Mouse (Mus musculus): ENCODE data around the gene Plekhg5. TPM values are rescaled to one million over a fixed set of nuclear protein-coding genes. Genes with fewer than 3 reads are reported as not detected.
A peak's percentile ranks its signal among the peaks of the same experiment; 100 is the strongest.

The Plekhg5 gene
- polyA plus RNA-seq, 1 experiment from 2014 or later: 13.8 TPM

- Histone ChIP-seq H3K36me3 (ENCODE audit: control insufficient read depth, insufficient read depth, low read length) (no peaks in the 10 kb centered on the region), H3K4me1 (ENCODE audit: control insufficient read depth, insufficient read depth, low read depth, low read length) (peaks cover 25% of the 10 kb centered on the region), H3K27me3 (replicated peaks; ENCODE audit: control insufficient read depth, insufficient read depth, low read length) (no peaks in the 10 kb centered on the region), H3K4me2 (ENCODE audit: low read length) (no peak overlapping the region), H3K9ac (ENCODE audit: low read depth, low read length) (no peak overlapping the region), H3K27ac (ENCODE audit: low read depth, low read length) (no peak overlapping the region), H3K9me3 (ENCODE audit: control insufficient read depth, low read length) (no peaks in the 10 kb centered on the region), H3K4me3 (ENCODE audit: low read length) (no peak overlapping the region)
- 80% methylated on average over 9 of the region's 9 CpGs for WGBS
- no peak for ATAC-seq
These were observed 17.9 kb downstream of the Plekhg5 start for GRCm38 (mm10) chr4:152090191-152090590.

- Histone ChIP-seq H3K27ac (ENCODE audit: low read depth, low read length) (no peak overlapping the region), H3K9ac (ENCODE audit: low read depth, low read length) (0 out of 2 replicates have a peak overlapping the region, but pooled peaks have one; percentile 19), H3K4me1 (ENCODE audit: control insufficient read depth, insufficient read depth, low read depth, low read length) (peaks cover 11% of the 10 kb centered on the region), H3K27me3 (replicated peaks; ENCODE audit: control insufficient read depth, insufficient read depth, low read length) (no peaks in the 10 kb centered on the region), H3K36me3 (ENCODE audit: control insufficient read depth, insufficient read depth, low read length) (no peaks in the 10 kb centered on the region), H3K9me3 (ENCODE audit: control insufficient read depth, low read length) (no peaks in the 10 kb centered on the region), H3K4me3 (ENCODE audit: low read length) (no peak overlapping the region), H3K4me2 (ENCODE audit: low read length) (no peak overlapping the region)
- 47% methylated on average over 8 of the region's 8 CpGs for WGBS
- no peak for ATAC-seq
These were observed 20.5 kb downstream of the Plekhg5 start for GRCm38 (mm10) chr4:152092751-152093293.

GRCm38 (mm10) chr4:152094233-152094632 is 21.9 kb downstream of the Plekhg5 start:
- ATAC-seq: no peak
- Histone ChIP-seq H3K36me3 (ENCODE audit: control insufficient read depth, insufficient read depth, low read length) (no peaks in the 10 kb centered on the region), H3K4me3 (ENCODE audit: low read length) (no peak overlapping the region), H3K9ac (ENCODE audit: low read depth, low read length) (no peak overlapping the region), H3K27me3 (replicated peaks; ENCODE audit: control insufficient read depth, insufficient read depth, low read length) (no peaks in the 10 kb centered on the region), H3K27ac (ENCODE audit: low read depth, low read length) (no peak overlapping the region), H3K4me2 (ENCODE audit: low read length) (no peak overlapping the region), H3K9me3 (ENCODE audit: control insufficient read depth, low read length) (no peaks in the 10 kb centered on the region), H3K4me1 (ENCODE audit: control insufficient read depth, insufficient read depth, low read depth, low read length) (no peaks in the 10 kb centered on the region)
- WGBS: 85% methylated on average over 12 of the region's 12 CpGs

- H3K27ac ChIP-seq (ENCODE audit: low read depth, low read length): no peak overlapping the region
These were observed 23.9 kb downstream of the Plekhg5 start for GRCm38 (mm10) chr4:152095937-152096910.

GRCm38 (mm10) chr4:152096927-152097326 is 24.6 kb downstream of the Plekhg5 start:
- Histone ChIP-seq H3K9ac (ENCODE audit: low read depth, low read length) (peak overlapping the region; percentile 29; the same call in 1 of the 2 replicates), H3K27ac (ENCODE audit: low read depth, low read length) (no peak overlapping the region)
- WGBS: 54% methylated on average over 6 of the region's 6 CpGs

More at GRCm38 (mm10) chr4:152095937-152096910, 23.9 kb downstream of the Plekhg5 start:
- H3K9ac ChIP-seq (ENCODE audit: low read depth, low read length): peak overlapping the region; percentile 29; the same call in 1 of the 2 replicates
- H3K4me3 ChIP-seq (ENCODE audit: low read length): peak overlapping the region; percentile 18; the same call in 1 of the 2 replicates
- no peaks in the 10 kb centered on the region for H3K9me3 ChIP-seq (ENCODE audit: control insufficient read depth, low read length)
- H3K4me1 ChIP-seq (ENCODE audit: control insufficient read depth, insufficient read depth, low read depth, low read length): no peaks in the 10 kb centered on the region
- H3K4me2 ChIP-seq (ENCODE audit: low read length): no peak overlapping the region
- 21% methylated on average over 26 of the region's 27 CpGs for WGBS
- peak; percentile 28 for ATAC-seq
- no peaks in the 10 kb centered on the region for H3K27me3 ChIP-seq (replicated peaks; ENCODE audit: control insufficient read depth, insufficient read depth, low read length)
- H3K36me3 ChIP-seq (ENCODE audit: control insufficient read depth, insufficient read depth, low read length): no peaks in the 10 kb centered on the region

GRCm38 (mm10) chr4:152097911-152098799 is 25.9 kb downstream of the Plekhg5 start:
- no peaks in the 10 kb centered on the region for H3K27me3 ChIP-seq (replicated peaks; ENCODE audit: control insufficient read depth, insufficient read depth, low read length)
- no peaks in the 10 kb centered on the region for H3K9me3 ChIP-seq (ENCODE audit: control insufficient read depth, low read length)
- no peak overlapping the region for H3K4me2 ChIP-seq (ENCODE audit: low read length)
- no peaks in the 10 kb centered on the region for H3K36me3 ChIP-seq (ENCODE audit: control insufficient read depth, insufficient read depth, low read length)
- H3K27ac ChIP-seq (ENCODE audit: low read depth, low read length): no peak overlapping the region
- H3K4me3 ChIP-seq (ENCODE audit: low read length): no peak overlapping the region
- WGBS: 28% methylated on average over 11 of the region's 11 CpGs
- H3K9ac ChIP-seq (ENCODE audit: low read depth, low read length): no peak overlapping the region
- no peak for ATAC-seq
- no peaks in the 10 kb centered on the region for H3K4me1 ChIP-seq (ENCODE audit: control insufficient read depth, insufficient read depth, low read depth, low read length)

More at GRCm38 (mm10) chr4:152096927-152097326, 24.6 kb downstream of the Plekhg5 start:
- Histone ChIP-seq H3K4me1 (ENCODE audit: control insufficient read depth, insufficient read depth, low read depth, low read length) (no peaks in the 10 kb centered on the region), H3K27me3 (replicated peaks; ENCODE audit: control insufficient read depth, insufficient read depth, low read length) (no peaks in the 10 kb centered on the region), H3K9me3 (ENCODE audit: control insufficient read depth, low read length) (no peaks in the 10 kb centered on the region), H3K4me3 (ENCODE audit: low read length) (peak overlapping the region; percentile 18; the same call in 1 of the 2 replicates), H3K36me3 (ENCODE audit: control insufficient read depth, insufficient read depth, low read length) (no peaks in the 10 kb centered on the region), H3K4me2 (ENCODE audit: low read length) (no peak overlapping the region)
- ATAC-seq: no peak; the same call in 1 of the 2 replicates

- Histone ChIP-seq H3K9ac (ENCODE audit: low read depth, low read length) (no peak overlapping the region), H3K27ac (ENCODE audit: low read depth, low read length) (no peak overlapping the region), H3K4me1 (ENCODE audit: control insufficient read depth, insufficient read depth, low read depth, low read length) (no peaks in the 10 kb centered on the region), H3K36me3 (ENCODE audit: control insufficient read depth, insufficient read depth, low read length) (0 out of 2 replicates have a peak, but pooled peaks cover 3% of the 10 kb centered on the region), H3K4me2 (ENCODE audit: low read length) (no peak overlapping the region), H3K27me3 (replicated peaks; ENCODE audit: control insufficient read depth, insufficient read depth, low read length) (peaks cover 2% of the 10 kb centered on the region; the same call in 1 of the 2 replicates), H3K9me3 (ENCODE audit: control insufficient read depth, low read length) (no peaks in the 10 kb centered on the region), H3K4me3 (ENCODE audit: low read length) (no peak overlapping the region)
- no peak for ATAC-seq
- WGBS: 75% methylated on average over 11 of the region's 11 CpGs
These were observed 28.2 kb downstream of the Plekhg5 start for GRCm38 (mm10) chr4:152100541-152100940.

- H3K36me3 ChIP-seq (ENCODE audit: control insufficient read depth, insufficient read depth, low read length): 0 out of 2 replicates have a peak, but pooled peaks cover 4% of the 10 kb centered on the region
- H3K9ac ChIP-seq (ENCODE audit: low read depth, low read length): no peak overlapping the region
- 84% methylated on average over 7 of the region's 7 CpGs for WGBS
- peaks cover 2% of the 10 kb centered on the region; the same call in 1 of the 2 replicates for H3K27me3 ChIP-seq (replicated peaks; ENCODE audit: control insufficient read depth, insufficient read depth, low read length)
- no peak for ATAC-seq
- no peak overlapping the region for H3K4me2 ChIP-seq (ENCODE audit: low read length)
- H3K4me1 ChIP-seq (ENCODE audit: control insufficient read depth, insufficient read depth, low read depth, low read length): no peaks in the 10 kb centered on the region
- H3K27ac ChIP-seq (ENCODE audit: low read depth, low read length): no peak overlapping the region
- H3K4me3 ChIP-seq (ENCODE audit: low read length): no peak overlapping the region
- H3K9me3 ChIP-seq (ENCODE audit: control insufficient read depth, low read length): no peaks in the 10 kb centered on the region
These were observed 28.9 kb downstream of the Plekhg5 start for GRCm38 (mm10) chr4:152101081-152101653.

Data from hindbrain, embryonic 16.5 days (tissue).